Mouse (Mus musculus): ENCODE data around the gene Fancc. TPM values are rescaled to one million over a fixed set of nuclear protein-coding genes. Genes with fewer than 3 reads are reported as not detected.
A peak's percentile ranks its signal among the peaks of the same experiment; 100 is the strongest.

The Fancc gene
- polyA plus RNA-seq, 1 experiment from 2014 or later, result 13.5 TPM

- no peaks in the 10 kb centered on the region for H3K27me3 ChIP-seq (replicated peaks)
- H3K9ac ChIP-seq, result no peak overlapping the region
- 57% methylated on average over 15 of the region's 15 CpGs for WGBS (ENCODE audit: insufficient replicate concordance)
- peaks cover 7% of the 10 kb centered on the region; the same call in 1 of the 2 replicates for H3K4me1 ChIP-seq
- peaks cover 45% of the 10 kb centered on the region for H3K36me3 ChIP-seq
- peak overlapping the region; percentile 39; the same call in 1 of the 2 replicates for H3K27ac ChIP-seq
- H3K4me2 ChIP-seq, result no peak overlapping the region
- ATAC-seq, result peak; percentile 43
- H3K4me3 ChIP-seq, result no peak overlapping the region
- H3K9me3 ChIP-seq (replicated peaks), result no peaks in the 10 kb centered on the region
Measured at GRCm38 (mm10) chr13:63294359-63295193, 202.5 kb downstream of the Fancc start.

- H3K4me2 ChIP-seq, result no peak overlapping the region
- peaks cover 38% of the 10 kb centered on the region for H3K36me3 ChIP-seq
- peak overlapping the region; percentile 39; the same call in 1 of the 2 replicates for H3K27ac ChIP-seq
- no peaks in the 10 kb centered on the region for H3K27me3 ChIP-seq (replicated peaks)
- 63% methylated on average over 3 of the region's 3 CpGs for WGBS (ENCODE audit: insufficient replicate concordance)
- H3K9ac ChIP-seq, result no peak overlapping the region
- no peak overlapping the region for H3K4me3 ChIP-seq
- H3K4me1 ChIP-seq, result peaks cover 7% of the 10 kb centered on the region; the same call in 1 of the 2 replicates
- H3K9me3 ChIP-seq (replicated peaks), result no peaks in the 10 kb centered on the region
- ATAC-seq, result no peak
Measured at GRCm38 (mm10) chr13:63293647-63294046, 203.4 kb downstream of the Fancc start.

GRCm38 (mm10) chr13:63291016-63291415 lies 206.1 kb downstream of the Fancc start:
- Histone ChIP-seq H3K4me1 (peaks cover 7% of the 10 kb centered on the region; the same call in 1 of the 2 replicates), H3K9me3 (replicated peaks) (no peaks in the 10 kb centered on the region), H3K27me3 (replicated peaks) (no peaks in the 10 kb centered on the region), H3K9ac (no peak overlapping the region), H3K27ac (no peak overlapping the region), H3K4me3 (no peak overlapping the region), H3K4me2 (no peak overlapping the region), H3K36me3 (peaks cover 39% of the 10 kb centered on the region)
- WGBS (ENCODE audit: insufficient replicate concordance), result 77% methylated on average over 6 of the region's 6 CpGs
- ATAC-seq, result no peak

DNA sequence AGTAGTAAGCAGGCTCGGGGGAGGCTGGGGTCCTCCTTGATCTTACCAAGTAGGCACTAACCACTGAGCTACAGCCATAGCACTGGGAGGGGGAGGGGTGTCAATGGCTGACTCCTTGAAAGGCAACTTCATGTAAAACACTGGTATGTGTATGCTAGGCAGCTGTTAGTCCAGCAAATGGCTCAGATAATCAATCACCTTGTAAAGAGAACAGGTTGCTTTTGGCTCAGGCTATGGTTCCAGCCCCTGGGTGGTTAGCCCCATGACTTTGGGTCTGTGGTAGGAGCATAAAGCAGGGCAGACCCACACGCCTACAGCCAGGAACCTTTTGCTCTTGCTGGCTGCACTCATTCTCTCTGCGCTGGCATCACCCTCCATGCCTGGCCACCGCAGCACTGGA lies 207.0 kb downstream of the Fancc start:
- H3K4me2 ChIP-seq, result no peak overlapping the region
- H3K4me1 ChIP-seq, result peaks cover 7% of the 10 kb centered on the region; the same call in 1 of the 2 replicates
- 86% methylated on average over 4 of the region's 4 CpGs for WGBS (ENCODE audit: insufficient replicate concordance)
- no peak overlapping the region for H3K4me3 ChIP-seq
- no peaks in the 10 kb centered on the region for H3K27me3 ChIP-seq (replicated peaks)
- no peaks in the 10 kb centered on the region for H3K9me3 ChIP-seq (replicated peaks)
- peaks cover 44% of the 10 kb centered on the region for H3K36me3 ChIP-seq
- ATAC-seq, result no peak
- no peak overlapping the region for H3K9ac ChIP-seq
- H3K27ac ChIP-seq, result no peak overlapping the region

DNA sequence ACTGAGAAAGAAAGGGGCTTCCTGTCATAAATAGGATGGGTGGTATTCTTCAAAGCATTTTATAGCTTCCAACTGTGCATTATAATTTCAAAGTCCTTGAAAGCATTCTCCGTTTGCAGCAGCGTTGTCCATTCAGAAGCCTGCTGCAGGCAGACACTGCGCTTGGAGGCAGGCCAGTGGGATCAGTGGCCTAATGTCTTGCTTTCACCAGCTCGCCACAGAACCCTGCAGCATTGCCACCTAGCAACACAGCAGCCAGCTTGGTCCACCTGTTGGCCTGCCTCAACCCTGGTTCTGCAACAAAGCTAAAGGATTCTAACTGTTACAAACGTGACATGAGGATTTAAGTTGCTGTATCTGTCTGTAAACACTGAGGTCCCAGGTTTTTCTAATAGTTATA lies 207.4 kb downstream of the Fancc start:
- Histone ChIP-seq H3K9ac (no peak overlapping the region), H3K27me3 (replicated peaks) (no peaks in the 10 kb centered on the region), H3K4me1 (peaks cover 7% of the 10 kb centered on the region; the same call in 1 of the 2 replicates), H3K4me3 (no peak overlapping the region), H3K36me3 (peaks cover 45% of the 10 kb centered on the region), H3K9me3 (replicated peaks) (no peaks in the 10 kb centered on the region), H3K4me2 (no peak overlapping the region), H3K27ac (no peak overlapping the region)
- WGBS (ENCODE audit: insufficient replicate concordance), result 77% methylated on average over 5 of the region's 5 CpGs
- ATAC-seq, result no peak

GRCm38 (mm10) chr13:63289152-63289551 lies 207.9 kb downstream of the Fancc start:
- Histone ChIP-seq H3K27ac (no peak overlapping the region), H3K36me3 (peaks cover 45% of the 10 kb centered on the region), H3K27me3 (replicated peaks) (no peaks in the 10 kb centered on the region), H3K9me3 (replicated peaks) (no peaks in the 10 kb centered on the region), H3K9ac (no peak overlapping the region), H3K4me1 (peaks cover 7% of the 10 kb centered on the region; the same call in 1 of the 2 replicates), H3K4me3 (no peak overlapping the region), H3K4me2 (no peak overlapping the region)
- no peak for ATAC-seq
- 75% methylated on average over 4 of the region's 4 CpGs for WGBS (ENCODE audit: insufficient replicate concordance)

DNA sequence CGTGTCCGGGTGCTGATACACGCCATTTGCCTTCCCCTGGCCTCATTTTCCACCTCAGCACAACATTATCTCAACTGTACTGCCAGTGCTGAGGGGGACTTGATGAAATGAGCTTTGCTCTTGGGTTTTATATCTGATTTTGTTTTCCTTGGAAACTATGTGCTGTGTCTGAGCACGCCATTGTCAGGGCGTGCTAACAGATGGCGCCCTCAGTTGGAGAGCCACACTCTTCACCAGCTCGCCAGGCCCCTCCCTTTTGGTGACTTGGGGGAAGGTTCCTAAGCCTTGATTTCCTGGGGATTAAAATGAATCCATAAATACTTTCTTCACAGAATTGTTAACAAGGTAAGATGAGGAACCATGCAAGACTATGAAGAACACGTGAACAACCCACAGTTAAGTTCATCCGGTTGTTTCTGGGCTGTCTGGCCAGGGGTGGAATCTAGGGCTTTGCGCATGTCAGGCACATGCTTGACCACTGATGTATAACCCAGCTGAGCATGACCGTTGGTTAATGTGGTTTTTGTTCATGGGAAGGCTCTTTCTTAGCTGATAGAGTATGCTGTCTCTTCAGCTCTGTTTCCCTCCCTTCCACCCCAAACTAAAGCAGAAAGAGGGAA lies 210.5 kb downstream of the Fancc start:
- Histone ChIP-seq H3K27me3 (replicated peaks) (no peaks in the 10 kb centered on the region), H3K9me3 (replicated peaks) (no peaks in the 10 kb centered on the region), H3K27ac (no peak overlapping the region), H3K4me3 (no peak overlapping the region), H3K36me3 (peaks cover 59% of the 10 kb centered on the region), H3K4me2 (no peak overlapping the region), H3K4me1 (no peaks in the 10 kb centered on the region), H3K9ac (no peak overlapping the region)
- 74% methylated on average over 11 of the region's 11 CpGs for WGBS (ENCODE audit: insufficient replicate concordance)
- no peak for ATAC-seq

DNA sequence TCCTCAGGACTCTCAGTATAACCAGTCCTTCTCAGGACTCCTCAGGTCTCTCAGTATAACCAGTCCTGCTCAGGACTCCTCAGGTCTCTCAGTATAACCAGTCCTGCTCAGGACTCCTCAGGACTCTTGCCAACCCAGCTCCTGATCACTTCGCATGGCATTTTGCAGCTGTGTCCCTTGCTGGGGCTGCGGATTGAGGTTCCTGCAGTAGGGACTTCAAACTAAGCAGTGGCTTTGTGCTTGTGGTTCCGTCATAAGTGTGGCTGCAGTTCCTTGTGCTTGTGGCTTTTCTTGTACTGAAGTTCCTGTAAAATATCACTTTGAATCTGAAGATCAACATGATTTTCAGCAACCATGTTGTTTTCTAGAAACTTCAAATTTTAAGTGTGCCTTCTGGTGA lies 212.3 kb downstream of the Fancc start:
- no peak for ATAC-seq
- 79% methylated on average over 3 of the region's 3 CpGs for WGBS (ENCODE audit: insufficient replicate concordance)
- no peak overlapping the region for H3K4me2 ChIP-seq
- peaks cover 47% of the 10 kb centered on the region for H3K36me3 ChIP-seq
- no peak overlapping the region for H3K27ac ChIP-seq
- H3K9me3 ChIP-seq (replicated peaks), result no peaks in the 10 kb centered on the region
- H3K9ac ChIP-seq, result no peak overlapping the region
- no peaks in the 10 kb centered on the region for H3K27me3 ChIP-seq (replicated peaks)
- H3K4me3 ChIP-seq, result no peak overlapping the region
- 0 out of 2 replicates have a peak, but pooled peaks cover 3% of the 10 kb centered on the region for H3K4me1 ChIP-seq

DNA sequence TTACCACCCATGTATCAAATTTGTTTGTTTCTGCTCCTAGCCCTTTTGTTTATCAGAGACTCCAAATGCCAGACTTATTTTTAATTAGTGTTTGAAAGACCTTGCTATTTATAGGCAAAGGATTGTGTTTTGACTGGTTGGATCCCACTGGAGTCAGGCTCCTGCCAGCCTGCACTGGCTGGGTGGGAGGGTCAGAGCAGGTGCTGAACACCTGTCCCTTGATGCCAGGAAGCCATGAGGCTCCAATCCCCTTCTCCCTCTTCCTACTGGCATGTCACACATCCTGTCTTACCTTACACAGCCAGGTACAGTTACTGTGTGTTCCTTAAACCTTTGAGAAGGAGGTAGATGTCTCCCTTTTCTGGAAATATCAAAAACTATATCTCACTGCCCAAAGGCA lies 213.8 kb downstream of the Fancc start:
- H3K9me3 ChIP-seq (replicated peaks), result no peaks in the 10 kb centered on the region
- no peaks in the 10 kb centered on the region for H3K27me3 ChIP-seq (replicated peaks)
- H3K27ac ChIP-seq, result no peak overlapping the region
- no peak overlapping the region for H3K4me2 ChIP-seq
- no peak overlapping the region for H3K9ac ChIP-seq
- peaks cover 13% of the 10 kb centered on the region for H3K4me1 ChIP-seq
- H3K36me3 ChIP-seq, result peaks cover 40% of the 10 kb centered on the region
- ATAC-seq, result no peak
- H3K4me3 ChIP-seq, result no peak overlapping the region

DNA sequence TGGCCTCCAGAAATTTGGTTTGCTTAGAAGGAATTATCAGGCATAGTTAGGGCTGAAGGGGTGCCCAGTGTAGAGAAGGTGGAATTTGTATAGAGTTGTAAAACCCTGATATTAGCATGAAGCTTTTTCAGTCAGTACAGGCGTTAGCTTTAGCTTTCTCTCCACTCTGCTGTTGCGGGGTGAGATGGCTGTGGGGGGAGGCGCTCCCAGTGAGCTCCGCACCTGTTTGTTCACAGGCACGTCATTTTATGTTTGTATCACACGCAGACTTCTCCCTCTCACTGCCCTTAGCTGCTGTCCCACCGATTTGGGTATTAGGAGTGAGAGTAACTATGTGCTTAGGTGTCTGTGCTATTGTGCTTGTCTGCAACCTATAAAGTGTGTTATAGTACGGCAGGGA lies 215.9 kb downstream of the Fancc start:
- Histone ChIP-seq H3K27ac (no peak overlapping the region), H3K4me1 (peaks cover 23% of the 10 kb centered on the region), H3K9me3 (replicated peaks) (no peaks in the 10 kb centered on the region), H3K36me3 (peaks cover 22% of the 10 kb centered on the region), H3K27me3 (replicated peaks) (no peaks in the 10 kb centered on the region), H3K9ac (no peak overlapping the region), H3K4me3 (no peak overlapping the region), H3K4me2 (no peak overlapping the region)
- 74% methylated on average over 8 of the region's 8 CpGs for WGBS (ENCODE audit: insufficient replicate concordance)
- no peak for ATAC-seq

DNA sequence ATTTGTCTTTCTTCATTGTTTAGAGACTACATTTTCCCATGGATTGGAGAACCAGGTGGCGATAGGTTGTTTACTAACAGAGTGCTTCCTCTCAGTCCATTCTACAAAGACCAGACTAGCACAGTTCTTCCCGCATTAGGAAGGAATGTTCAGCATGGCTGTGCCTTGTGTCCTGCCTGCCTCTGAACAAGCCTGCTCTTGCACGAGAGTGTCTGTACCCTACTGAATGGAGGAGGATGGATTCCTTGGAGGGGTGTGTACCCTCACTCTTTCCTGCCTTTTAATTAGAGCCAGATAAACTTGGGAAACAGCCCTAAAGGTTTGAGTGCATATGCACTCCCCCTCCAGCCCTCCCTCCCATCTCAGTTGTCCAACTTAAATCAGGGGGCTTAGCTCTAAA lies 216.7 kb downstream of the Fancc start:
- no peaks in the 10 kb centered on the region for H3K9me3 ChIP-seq (replicated peaks)
- no peak overlapping the region for H3K4me3 ChIP-seq
- peaks cover 17% of the 10 kb centered on the region for H3K36me3 ChIP-seq
- H3K27me3 ChIP-seq (replicated peaks), result no peaks in the 10 kb centered on the region
- H3K9ac ChIP-seq, result no peak overlapping the region
- 69% methylated on average over 3 of the region's 3 CpGs for WGBS (ENCODE audit: insufficient replicate concordance)
- peaks cover 25% of the 10 kb centered on the region for H3K4me1 ChIP-seq
- H3K27ac ChIP-seq, result no peak overlapping the region
- ATAC-seq, result no peak
- H3K4me2 ChIP-seq, result no peak overlapping the region

DNA sequence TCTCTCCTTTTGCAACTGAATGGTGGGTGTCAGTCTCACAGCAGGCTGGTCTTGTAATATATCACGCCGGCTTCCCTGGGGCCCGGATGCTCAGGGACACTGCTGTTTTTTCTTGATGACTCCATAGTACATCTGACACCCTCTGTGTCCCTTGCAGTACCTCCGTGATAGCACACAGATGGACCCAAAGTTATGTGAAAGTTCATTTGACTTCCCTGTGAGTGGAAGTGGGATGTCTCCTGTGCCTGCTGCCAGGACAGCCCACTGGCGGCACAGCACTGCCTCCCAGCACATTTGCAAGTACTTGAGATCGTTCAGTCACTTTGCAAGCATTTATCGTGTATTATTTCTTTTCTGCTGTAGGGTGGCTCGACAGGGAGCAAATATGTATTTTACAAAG lies 217.3 kb downstream of the Fancc start:
- Histone ChIP-seq H3K27ac (no peak overlapping the region), H3K27me3 (replicated peaks) (no peaks in the 10 kb centered on the region), H3K9me3 (replicated peaks) (no peaks in the 10 kb centered on the region), H3K4me3 (no peak overlapping the region), H3K9ac (no peak overlapping the region), H3K4me1 (peaks cover 25% of the 10 kb centered on the region), H3K36me3 (peaks cover 14% of the 10 kb centered on the region; the same call in 1 of the 2 replicates), H3K4me2 (no peak overlapping the region)
- WGBS (ENCODE audit: insufficient replicate concordance), result 66% methylated on average over 8 of the region's 8 CpGs
- no peak for ATAC-seq

Data from liver, embryonic 12.5 days (tissue).